Mouse (Mus musculus): ENCODE data around the gene Esr1.

DNA sequence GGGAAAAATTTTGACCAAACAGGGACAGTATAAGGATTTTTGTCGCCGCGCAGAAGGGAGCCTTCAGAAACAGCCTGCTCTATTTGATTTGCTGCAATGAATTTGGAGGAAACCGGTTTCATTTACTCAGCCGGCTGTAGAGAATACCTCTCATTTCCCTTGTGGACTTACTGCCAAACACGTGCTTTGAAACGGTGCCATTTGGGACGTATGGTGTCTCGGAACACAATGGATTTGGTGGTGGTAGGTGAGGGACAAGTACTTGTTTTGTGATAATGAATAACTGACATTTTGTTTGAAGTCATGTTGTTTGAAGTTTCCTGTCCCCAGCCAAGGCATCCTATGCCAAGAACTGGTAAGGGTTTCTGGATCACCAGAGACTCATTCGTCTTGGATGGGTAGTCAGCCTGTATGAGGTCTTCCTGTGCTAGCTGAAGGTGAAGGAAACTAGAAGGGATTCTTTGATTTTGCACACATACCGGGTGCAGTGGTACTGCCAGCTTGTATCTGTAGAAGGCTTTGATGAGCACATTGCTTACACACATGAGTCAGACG lies 72.4 kb downstream of the Esr1 start:
- TF ChIP-seq CTCF (IDR thresholded peaks at IDR 0.05; ENCODE audit: low read depth, low read length) = no peak
- TF ChIP-seq GATA1 (IDR thresholded peaks at IDR 0.05; ENCODE audit: borderline replicate concordance, low read length) = no peak
